Mouse (Mus musculus) bone marrow, adult 2 months (tissue): ENCODE results near the gene Pth1r.

Source experiments
- CTCF ChIP-seq: fragments of 200-500 bp; IDR thresholded peaks from 2 replicates; pipeline ENCODE4 v1.5.1; 2011; ENCODE audit warnings: low read length, control low read depth; ENCODE audit not compliant: control insufficient read depth, insufficient read depth
- POLR2A ChIP-seq: fragments of 200-500 bp; IDR thresholded peaks from 2 replicates; pipeline ENCODE4 v1.6.1; 2011; ENCODE audit warnings: low read depth, mild to moderate bottlenecking, control low read depth, low read length, borderline replicate concordance; ENCODE audit not compliant: control insufficient read depth

DNA sequence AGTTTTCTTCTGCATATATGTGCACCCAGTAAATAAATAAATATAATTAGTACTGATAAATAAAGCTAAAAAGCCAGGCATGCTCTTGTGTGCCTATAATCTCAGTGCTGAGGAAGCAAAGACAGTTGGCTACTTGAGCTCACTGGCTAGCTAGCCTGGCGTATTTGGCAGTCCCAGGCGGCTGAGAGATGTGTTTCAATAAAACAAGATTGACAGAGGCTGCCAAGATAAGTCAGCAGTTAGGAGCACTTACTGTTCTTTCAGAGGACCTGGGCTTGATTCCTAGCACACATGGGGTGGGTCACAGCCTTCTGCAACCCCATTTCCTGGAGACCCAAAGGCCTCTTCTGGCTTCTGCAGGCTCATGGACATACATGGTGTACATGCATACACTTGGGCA is 59.1 kb downstream of the Pth1r start:
- no peak for TF ChIP-seq CTCF
- TF ChIP-seq POLR2A, result no peak
